Mouse (Mus musculus): ENCODE results near the gene Egflam.

Gene Egflam

GRCm38 (mm10) chr15:7397818-7398608 is at the start of gene Egflam:
Gene Egflam, minus strand, starts transcription at chr15:7398395.
- DNase-seq, result no peak

DNA sequence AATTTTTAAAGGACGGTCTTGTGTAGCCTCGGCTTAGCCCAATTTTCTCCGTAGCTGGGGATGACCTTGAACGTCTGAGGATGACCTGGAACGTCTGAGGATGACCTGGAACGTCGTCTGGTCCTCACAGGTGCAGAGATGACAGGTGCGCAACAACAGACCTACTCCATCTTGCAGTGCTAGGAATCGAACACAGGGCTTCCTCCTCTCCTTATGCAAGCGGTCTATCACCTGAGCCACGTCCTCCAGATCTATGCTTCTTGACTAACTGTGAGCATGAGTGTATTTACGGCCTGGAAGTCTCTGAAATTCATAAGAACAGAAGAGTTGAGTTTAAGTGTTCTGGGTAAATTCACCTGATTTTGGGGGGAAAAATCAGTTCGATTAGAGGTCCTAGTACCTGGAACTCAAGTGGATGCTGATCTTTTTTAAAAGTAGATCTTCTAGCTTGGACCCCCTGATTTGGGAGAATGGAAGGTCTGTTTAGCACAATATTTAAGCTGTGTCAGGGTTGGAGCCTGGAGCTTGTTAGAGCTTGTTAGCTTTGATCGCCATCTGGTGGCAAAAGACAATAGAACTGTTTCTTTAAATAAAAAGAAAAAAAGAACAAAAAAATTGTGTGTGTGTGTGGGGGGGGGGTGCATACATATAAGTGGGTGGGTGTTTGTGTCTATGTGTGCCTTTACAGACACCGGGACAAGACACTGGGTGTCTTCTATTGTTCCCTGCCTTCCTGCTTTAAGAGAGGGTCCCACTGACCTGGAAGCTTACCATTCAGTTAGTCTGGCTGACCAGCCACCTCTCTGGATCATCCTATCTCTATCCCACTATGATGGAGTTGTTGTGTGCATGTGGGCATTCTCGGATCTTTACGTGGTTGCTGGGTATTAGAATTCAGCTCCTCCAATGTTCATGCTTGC is 45.5 kb upstream of the Egflam start:
- no peak for DNase-seq

GRCm38 (mm10) chr15:7442148-7443100 is 44.2 kb upstream of the Egflam start:
- DNase-seq, result no peak

GRCm38 (mm10) chr15:7424282-7424681 is 26.1 kb upstream of the Egflam start:
- DNase-seq, result no peak

DNA sequence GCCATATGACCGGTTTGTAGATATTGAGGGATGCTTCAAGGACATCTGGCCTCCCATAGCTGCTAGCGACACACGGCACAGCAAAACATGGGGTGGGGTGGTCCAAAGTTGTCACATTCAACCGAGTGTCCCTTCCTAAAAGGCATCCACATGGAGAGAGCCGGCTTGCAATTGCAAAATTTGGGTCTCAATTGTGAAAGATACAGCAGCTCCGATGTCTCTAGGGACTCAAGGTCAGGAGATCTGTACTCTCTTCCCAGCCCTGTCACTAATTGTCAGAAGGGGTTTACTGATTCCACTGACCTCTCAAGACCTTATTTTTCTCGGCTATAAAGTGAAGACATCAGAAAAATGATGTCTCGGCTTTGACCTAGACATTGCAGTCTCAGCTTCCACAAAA is 6.3 kb upstream of the Egflam start:
- DNase-seq, result no peak

GRCm38 (mm10) chr15:7398609-7399540 is 680 bp upstream of the Egflam start:
- DNase-seq, result no peak

GRCm38 (mm10) chr15:7397446-7397817 is 763 bp downstream of the Egflam start:
- DNase-seq, result no peak

DNA sequence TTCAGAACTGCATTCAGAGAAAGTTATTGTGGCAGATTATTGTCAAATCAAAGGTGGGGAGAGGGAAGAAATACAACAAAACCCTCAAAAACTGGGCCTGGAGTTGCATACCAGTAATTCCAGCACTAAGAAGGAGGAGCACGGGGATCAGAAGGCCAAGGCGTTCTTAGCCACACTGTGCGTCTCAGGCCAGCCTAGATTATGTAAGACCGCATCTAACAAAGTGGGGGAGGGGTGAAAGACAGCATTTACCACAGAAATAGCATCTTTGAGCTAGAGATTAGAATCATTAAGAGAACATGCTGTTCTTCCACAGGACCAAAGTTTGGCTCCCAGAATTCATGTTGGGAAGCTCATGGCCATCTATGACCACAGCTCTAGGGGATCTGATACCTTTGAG is 14.8 kb downstream of the Egflam start:
- DNase-seq, result no peak

- no peak for DNase-seq
Measured at GRCm38 (mm10) chr15:7382457-7382856, 15.7 kb downstream of the Egflam start.

GRCm38 (mm10) chr15:7352635-7353051 is 45.6 kb downstream of the Egflam start:
- no peak for DNase-seq

GRCm38 (mm10) chr15:7340703-7341309 is 57.4 kb downstream of the Egflam start:
- DNase-seq, result no peak

DNA sequence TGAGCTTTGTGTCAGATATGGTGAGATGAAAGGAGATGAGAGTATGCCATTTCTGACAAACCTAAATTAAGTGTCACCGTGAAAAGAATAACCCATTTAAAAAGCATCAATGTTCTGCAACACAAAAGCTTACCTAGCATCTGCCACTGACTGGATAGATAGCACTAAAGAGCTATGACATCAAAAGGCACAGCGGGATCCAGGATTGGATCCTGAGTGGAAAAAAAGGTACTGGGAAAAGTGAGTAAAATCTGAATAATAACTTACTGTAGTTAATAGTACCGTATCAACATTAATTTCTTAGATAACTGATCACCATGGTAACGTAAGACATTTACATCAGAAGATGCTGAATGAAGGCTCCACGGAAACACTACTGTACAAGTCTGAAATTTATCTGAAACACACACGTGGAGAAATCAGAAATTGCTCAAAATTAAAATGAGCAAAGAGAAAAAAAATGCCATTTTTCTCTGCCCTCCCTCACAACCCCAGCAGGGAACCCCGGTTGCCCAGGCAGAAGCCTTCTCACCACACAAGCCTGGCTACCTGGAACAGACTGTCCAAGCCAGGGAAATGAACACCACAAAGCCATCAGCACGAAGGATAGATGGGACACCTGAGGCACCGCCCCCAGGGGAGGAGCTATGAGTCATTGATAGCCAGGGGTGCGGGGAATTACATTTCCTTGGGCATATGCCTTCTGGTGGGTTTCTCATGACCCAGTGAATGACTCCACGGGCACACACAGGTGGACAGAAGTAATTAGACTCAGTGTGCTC is 63.5 kb downstream of the Egflam start:
- DNase-seq, result no peak

- no peak for DNase-seq
Measured at GRCm38 (mm10) chr15:7332875-7333274, 65.3 kb downstream of the Egflam start.

- DNase-seq, result no peak
Measured at GRCm38 (mm10) chr15:7322599-7323311, 75.4 kb downstream of the Egflam start.

GRCm38 (mm10) chr15:7320901-7321300 is 77.3 kb downstream of the Egflam start:
- DNase-seq, result no peak

GRCm38 (mm10) chr15:7315539-7315938 is 82.7 kb downstream of the Egflam start:
- no peak for DNase-seq

DNA sequence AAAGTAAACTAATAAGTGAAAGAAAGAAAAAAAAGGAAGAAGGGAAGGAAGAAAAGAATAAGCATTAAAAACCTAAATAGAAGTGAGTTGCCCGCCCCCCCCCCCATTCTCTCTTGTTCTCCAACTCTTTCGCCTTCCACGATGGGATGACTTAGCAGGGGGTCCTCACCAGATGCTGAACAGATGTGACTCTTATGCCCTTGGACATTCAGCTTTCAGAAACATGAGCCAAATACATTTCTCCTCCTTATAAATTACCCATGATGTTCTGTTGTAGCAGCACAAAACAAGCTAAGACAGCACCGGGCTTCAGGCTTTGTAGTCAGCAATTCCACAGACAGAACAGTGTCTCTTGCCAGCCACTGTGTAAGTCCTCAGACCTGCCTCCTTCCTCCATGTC is 89.5 kb downstream of the Egflam start:
- DNase-seq, result no peak

- no peak for DNase-seq
Measured at GRCm38 (mm10) chr15:7299892-7300291, 98.3 kb downstream of the Egflam start.

DNA sequence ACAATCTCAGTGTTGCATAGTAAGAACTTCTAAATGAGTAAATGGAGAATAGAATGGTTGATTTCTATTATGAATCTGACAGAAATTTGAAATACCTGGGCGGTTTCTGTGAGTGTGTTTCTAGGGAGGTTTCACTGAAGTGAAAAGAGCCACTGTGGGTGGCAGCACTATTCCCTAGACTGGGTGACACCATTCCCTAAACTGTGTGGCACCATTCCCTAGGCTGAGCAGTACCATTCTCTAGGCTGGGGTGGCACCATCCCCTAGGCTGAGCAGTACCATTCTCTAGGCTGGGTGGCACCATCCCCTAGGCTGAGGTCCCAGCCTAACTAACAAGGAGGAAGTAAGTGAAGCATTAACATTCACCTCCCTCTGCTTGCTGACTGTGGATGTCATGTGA is 103.0 kb downstream of the Egflam start:
- no peak for DNase-seq

DNA sequence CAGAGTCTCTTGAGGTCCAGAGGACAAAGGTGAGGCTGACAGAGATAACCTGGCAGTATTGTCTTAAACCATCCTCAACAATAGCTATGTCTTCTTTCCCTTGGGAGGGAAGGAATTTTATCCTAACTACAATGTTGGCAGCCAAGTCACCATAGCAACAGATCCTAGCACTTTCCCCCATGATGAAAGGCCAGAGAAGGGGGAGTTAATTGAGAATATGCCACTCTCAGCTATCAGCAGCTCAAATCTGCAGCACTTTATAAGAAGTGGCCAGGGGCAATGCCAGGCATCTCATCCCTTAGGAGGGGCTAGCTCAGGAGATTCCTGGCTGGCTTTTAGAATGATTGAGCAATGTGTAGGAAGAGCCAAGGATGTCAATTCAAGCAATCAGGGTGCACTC is 105.3 kb downstream of the Egflam start:
- no peak for DNase-seq
